Mouse (Mus musculus): ENCODE results near the gene Ehbp1. TPM values are rescaled to one million over a fixed set of nuclear protein-coding genes. Genes with fewer than 3 reads are reported as not detected.

Gene Ehbp1
- polyA plus RNA-seq, 1 experiment from 2014 or later: 20.1 TPM

GRCm38 (mm10) chr11:22194607-22195006, 147.5 kb downstream of the Ehbp1 start:
- Histone ChIP-seq H3K4me2 (peak overlapping the region; percentile 18), H3K27me3 (replicated peaks) (no peaks in the 10 kb centered on the region), H3K9me3 (no peaks in the 10 kb centered on the region), H3K27ac (replicated peaks) (peak overlapping the region; percentile 61), H3K9ac (no peak overlapping the region), H3K36me3 (no peaks in the 10 kb centered on the region), H3K4me1 (peaks cover 28% of the 10 kb centered on the region), H3K4me3 (no peak overlapping the region)
- 38% methylated on average over 3 of the region's 3 CpGs for WGBS
- ATAC-seq (ENCODE audit: extremely low read depth, insufficient number of reproducible peaks, low FRiP score, low TSS enrichment): no peak

- H3K4me3 ChIP-seq: no peak overlapping the region
- 50% methylated on average over 3 of the region's 3 CpGs for WGBS
These were observed 151.5 kb downstream of the Ehbp1 start for GRCm38 (mm10) chr11:22190576-22190975.

GRCm38 (mm10) chr11:22189970-22190369, 152.1 kb downstream of the Ehbp1 start:
- H3K4me3 ChIP-seq: no peak overlapping the region
- no peaks in the 10 kb centered on the region for H3K36me3 ChIP-seq
- H3K4me2 ChIP-seq: no peak overlapping the region
- no peak for ATAC-seq (ENCODE audit: extremely low read depth, insufficient number of reproducible peaks, low FRiP score, low TSS enrichment)
- H3K9ac ChIP-seq: no peak overlapping the region
- no peak overlapping the region for H3K27ac ChIP-seq (replicated peaks)
- H3K4me1 ChIP-seq: peaks cover 9% of the 10 kb centered on the region
- 57% methylated on average over 3 of the region's 3 CpGs for WGBS
- no peaks in the 10 kb centered on the region for H3K9me3 ChIP-seq
- H3K27me3 ChIP-seq (replicated peaks): no peaks in the 10 kb centered on the region

More at GRCm38 (mm10) chr11:22190576-22190975, 151.5 kb downstream of the Ehbp1 start:
- Histone ChIP-seq H3K27ac (replicated peaks) (0 out of 2 replicates have a peak overlapping the region, but pooled peaks have one; percentile 15), H3K36me3 (no peaks in the 10 kb centered on the region), H3K4me1 (peaks cover 14% of the 10 kb centered on the region), H3K9me3 (no peaks in the 10 kb centered on the region), H3K4me2 (no peak overlapping the region), H3K9ac (no peak overlapping the region), H3K27me3 (replicated peaks) (no peaks in the 10 kb centered on the region)
- no peak for ATAC-seq (ENCODE audit: extremely low read depth, insufficient number of reproducible peaks, low FRiP score, low TSS enrichment)

- Histone ChIP-seq H3K9ac (no peak overlapping the region), H3K4me2 (no peak overlapping the region), H3K9me3 (no peaks in the 10 kb centered on the region), H3K36me3 (no peaks in the 10 kb centered on the region), H3K27ac (replicated peaks) (no peak overlapping the region), H3K4me1 (peaks cover 8% of the 10 kb centered on the region; the same call in 1 of the 2 replicates), H3K4me3 (no peak overlapping the region), H3K27me3 (replicated peaks) (no peaks in the 10 kb centered on the region)
- 46% methylated on average over 8 of the region's 8 CpGs for WGBS
- no peak for ATAC-seq (ENCODE audit: extremely low read depth, insufficient number of reproducible peaks, low FRiP score, low TSS enrichment)
These were observed 160.3 kb downstream of the Ehbp1 start for GRCm38 (mm10) chr11:22181530-22182501.

GRCm38 (mm10) chr11:22180146-22180545, 161.9 kb downstream of the Ehbp1 start:
- H3K4me2 ChIP-seq: no peak overlapping the region
- H3K4me1 ChIP-seq: peaks cover 11% of the 10 kb centered on the region
- ATAC-seq (ENCODE audit: extremely low read depth, insufficient number of reproducible peaks, low FRiP score, low TSS enrichment): no peak

GRCm38 (mm10) chr11:22178569-22178968, 163.5 kb downstream of the Ehbp1 start:
- Histone ChIP-seq H3K9me3 (no peaks in the 10 kb centered on the region), H3K4me2 (no peak overlapping the region), H3K27me3 (replicated peaks) (no peaks in the 10 kb centered on the region), H3K9ac (no peak overlapping the region), H3K4me1 (peaks cover 11% of the 10 kb centered on the region), H3K4me3 (no peak overlapping the region), H3K36me3 (no peaks in the 10 kb centered on the region), H3K27ac (replicated peaks) (no peak overlapping the region)
- no peak for ATAC-seq (ENCODE audit: extremely low read depth, insufficient number of reproducible peaks, low FRiP score, low TSS enrichment)
- 31% methylated on average over 1 of the region's 1 CpGs for WGBS

More at GRCm38 (mm10) chr11:22180146-22180545, 161.9 kb downstream of the Ehbp1 start:
- H3K4me3 ChIP-seq: no peak overlapping the region
- no peaks in the 10 kb centered on the region for H3K36me3 ChIP-seq
- H3K9ac ChIP-seq: no peak overlapping the region
- no peaks in the 10 kb centered on the region for H3K27me3 ChIP-seq (replicated peaks)
- no peak overlapping the region for H3K27ac ChIP-seq (replicated peaks)
- H3K9me3 ChIP-seq: no peaks in the 10 kb centered on the region

GRCm38 (mm10) chr11:22174311-22174710, 167.8 kb downstream of the Ehbp1 start:
- H3K27me3 ChIP-seq (replicated peaks): no peaks in the 10 kb centered on the region
- H3K9ac ChIP-seq: no peak overlapping the region
- H3K36me3 ChIP-seq: peaks cover 10% of the 10 kb centered on the region
- peaks cover 23% of the 10 kb centered on the region for H3K4me1 ChIP-seq
- H3K4me3 ChIP-seq: no peak overlapping the region
- WGBS: 75% methylated on average over 3 of the region's 3 CpGs
- no peak overlapping the region for H3K4me2 ChIP-seq
- no peak overlapping the region for H3K27ac ChIP-seq (replicated peaks)
- no peak for ATAC-seq (ENCODE audit: extremely low read depth, insufficient number of reproducible peaks, low FRiP score, low TSS enrichment)
- no peaks in the 10 kb centered on the region for H3K9me3 ChIP-seq

GRCm38 (mm10) chr11:22170962-22171638, 171.0 kb downstream of the Ehbp1 start:
- 34% methylated on average over 6 of the region's 6 CpGs for WGBS
- H3K36me3 ChIP-seq: peaks cover 35% of the 10 kb centered on the region
- peaks cover 19% of the 10 kb centered on the region for H3K4me1 ChIP-seq
- H3K9me3 ChIP-seq: no peaks in the 10 kb centered on the region
- H3K27ac ChIP-seq (replicated peaks): peak overlapping the region; percentile 87
- H3K4me2 ChIP-seq: peak overlapping the region; percentile 64
- peak; percentile 51; the same call in 1 of the 2 replicates for ATAC-seq (ENCODE audit: extremely low read depth, insufficient number of reproducible peaks, low FRiP score, low TSS enrichment)
- peak overlapping the region; percentile 44 for H3K4me3 ChIP-seq
- no peaks in the 10 kb centered on the region for H3K27me3 ChIP-seq (replicated peaks)
- H3K9ac ChIP-seq: peak overlapping the region; percentile 73

GRCm38 (mm10) chr11:22157882-22158281, 184.2 kb downstream of the Ehbp1 start:
- Histone ChIP-seq H3K4me3 (no peak overlapping the region), H3K9me3 (no peaks in the 10 kb centered on the region), H3K27ac (replicated peaks) (no peak overlapping the region), H3K27me3 (replicated peaks) (no peaks in the 10 kb centered on the region), H3K9ac (no peak overlapping the region), H3K4me1 (peaks cover 46% of the 10 kb centered on the region), H3K4me2 (no peak overlapping the region), H3K36me3 (no peaks in the 10 kb centered on the region)
- no peak for ATAC-seq (ENCODE audit: extremely low read depth, insufficient number of reproducible peaks, low FRiP score, low TSS enrichment)
- 83% methylated on average over 4 of the region's 4 CpGs for WGBS

- Histone ChIP-seq H3K4me3 (no peak overlapping the region), H3K36me3 (no peaks in the 10 kb centered on the region), H3K9ac (no peak overlapping the region), H3K27me3 (replicated peaks) (no peaks in the 10 kb centered on the region), H3K9me3 (no peaks in the 10 kb centered on the region), H3K4me1 (peaks cover 48% of the 10 kb centered on the region), H3K27ac (replicated peaks) (peak overlapping the region; percentile 87), H3K4me2 (peak overlapping the region; percentile 37; the same call in 1 of the 2 replicates)
- no peak for ATAC-seq (ENCODE audit: extremely low read depth, insufficient number of reproducible peaks, low FRiP score, low TSS enrichment)
- WGBS: 57% methylated on average over 2 of the region's 2 CpGs
These were observed 185.9 kb downstream of the Ehbp1 start for GRCm38 (mm10) chr11:22156182-22156581.

- Histone ChIP-seq H3K36me3 (peaks cover 3% of the 10 kb centered on the region; the same call in 1 of the 2 replicates), H3K4me2 (peak overlapping the region; percentile 37), H3K4me3 (no peak overlapping the region), H3K27ac (replicated peaks) (peak overlapping the region; percentile 87), H3K4me1 (peaks cover 47% of the 10 kb centered on the region), H3K27me3 (replicated peaks) (no peaks in the 10 kb centered on the region), H3K9me3 (no peaks in the 10 kb centered on the region), H3K9ac (no peak overlapping the region)
- WGBS: 41% methylated on average over 3 of the region's 3 CpGs
- no peak for ATAC-seq (ENCODE audit: extremely low read depth, insufficient number of reproducible peaks, low FRiP score, low TSS enrichment)
These were observed 186.6 kb downstream of the Ehbp1 start for GRCm38 (mm10) chr11:22155366-22156095.
